Comparison of ENCODE assay signal across 9 mouse cellular contexts in the genomic region with DNA sequence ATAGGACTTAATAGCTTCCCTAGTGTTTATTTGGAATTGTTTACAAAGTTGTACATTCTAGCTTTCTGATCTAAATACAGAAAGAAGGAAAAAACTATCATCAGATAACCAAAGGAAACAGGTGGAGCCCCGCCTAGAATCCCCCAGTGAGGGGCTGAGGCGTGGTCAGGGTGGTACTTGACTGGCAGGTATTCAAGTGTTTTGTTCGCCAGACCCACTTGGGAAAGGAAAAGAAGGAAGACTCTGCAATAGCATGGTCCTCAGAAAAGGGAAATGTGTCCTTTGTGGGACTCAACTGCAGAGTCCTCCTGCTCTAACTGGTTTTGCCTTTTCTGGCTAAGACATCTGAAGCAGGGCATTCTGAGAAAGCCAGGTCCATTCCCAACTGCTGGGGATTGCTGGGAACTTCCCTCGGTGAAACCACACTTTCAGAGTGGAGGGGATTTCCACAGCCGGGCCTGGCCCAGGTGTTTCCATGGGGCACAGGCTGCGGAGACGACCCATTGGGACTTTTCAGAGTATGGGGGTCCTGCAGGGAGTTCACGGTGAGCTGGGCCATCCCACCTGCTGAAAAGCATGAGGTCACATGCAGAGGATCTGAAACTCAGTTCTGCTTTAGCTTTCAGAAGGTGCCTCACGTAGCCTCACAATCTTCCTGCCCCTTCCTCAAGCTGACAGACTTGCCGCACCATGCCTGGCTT. TPM values are rescaled to one million over a fixed set of nuclear protein-coding genes. Genes with fewer than 3 reads are reported as not detected.
DNase-seq lines count a peak whose midpoint lies in the region; ATAC-seq lines count a peak whose summit lies in the region.
"Had no signal": no experiment of that assay in that cellular context is flagged by ENCODE, and none has a peak within 500 bp of the region (broad histone marks: within the 10 kb centered on the region; RNA-seq: fewer than 3 reads in every experiment).

No protein-coding gene starts in this region.

- no peaks in the 10 kb centered on the region for H3K27me3 ChIP-seq in heart, embryonic 15.5 days
- no peaks in the 10 kb centered on the region for H3K27me3 ChIP-seq in limb, embryonic 12.5 days
- no peaks in the 10 kb centered on the region for H3K27me3 ChIP-seq in neural tube, embryonic 15.5 days (replicated peaks)

- no peaks in the 10 kb centered on the region for H3K9me3 ChIP-seq in heart, embryonic 15.5 days (replicated peaks)
- no peaks in the 10 kb centered on the region for H3K9me3 ChIP-seq in limb, embryonic 12.5 days
- H3K9me3 ChIP-seq in neural tube, embryonic 15.5 days (replicated peaks): no peaks in the 10 kb centered on the region

- no peak overlapping the region for H3K4me2 ChIP-seq in heart, embryonic 15.5 days
- H3K4me2 ChIP-seq in limb, embryonic 12.5 days: no peak overlapping the region
- H3K4me2 ChIP-seq in neural tube, embryonic 15.5 days: no peak overlapping the region

- H3K4me1 ChIP-seq in heart, embryonic 15.5 days (replicated peaks): peaks cover 49% of the 10 kb centered on the region
- peaks cover 15% of the 10 kb centered on the region for H3K4me1 ChIP-seq in limb, embryonic 12.5 days (replicated peaks)
- H3K4me1 ChIP-seq in neural tube, embryonic 15.5 days: peaks cover 27% of the 10 kb centered on the region

- H3K9ac ChIP-seq in heart, embryonic 15.5 days: no peak overlapping the region
- peak overlapping the region; percentile 45; the same call in 1 of the 2 replicates for H3K9ac ChIP-seq in limb, embryonic 12.5 days (replicated peaks)
- H3K9ac ChIP-seq in neural tube, embryonic 15.5 days (replicated peaks): no peak overlapping the region

- H3K36me3 ChIP-seq in heart, embryonic 15.5 days: 0 out of 2 replicates have a peak, but pooled peaks cover 5% of the 10 kb centered on the region
- peaks cover 47% of the 10 kb centered on the region for H3K36me3 ChIP-seq in limb, embryonic 12.5 days
- H3K36me3 ChIP-seq in neural tube, embryonic 15.5 days: peaks cover 21% of the 10 kb centered on the region

- H3K4me3 ChIP-seq in heart, embryonic 15.5 days: no peak overlapping the region
- no peak overlapping the region for H3K4me3 ChIP-seq in limb, embryonic 12.5 days (replicated peaks)
- H3K4me3 ChIP-seq in neural tube, embryonic 15.5 days (replicated peaks): no peak overlapping the region

- no peak for ATAC-seq in heart, embryonic 15.5 days (replicated peaks; ENCODE audit: insufficient number of reproducible peaks, insufficient read depth, low FRiP score, low read depth)
- ATAC-seq in limb, embryonic 12.5 days (ENCODE audit: insufficient number of reproducible peaks, insufficient read depth, low FRiP score, low TSS enrichment, low read depth): no peak
- no peak for ATAC-seq in neural tube, embryonic 15.5 days (ENCODE audit: low FRiP score)
- ATAC-seq in cerebellum, adult (ENCODE audit: insufficient number of reproducible peaks, low FRiP score, low TSS enrichment): no peak

- peak overlapping the region; percentile 53 for H3K27ac ChIP-seq in heart, embryonic 15.5 days
- H3K27ac ChIP-seq in limb, embryonic 12.5 days: peak overlapping the region; percentile 35; the same call in 1 of the 2 replicates
- H3K27ac ChIP-seq in neural tube, embryonic 15.5 days (replicated peaks): peak overlapping the region; percentile 41; the same call in 1 of the 2 replicates

- WGBS in heart, embryonic 15.5 days: 62% methylated on average over 10 of the region's 10 CpGs
- 76% methylated on average over 10 of the region's 10 CpGs for WGBS in limb, embryonic 12.5 days
- 71% methylated on average over 10 of the region's 10 CpGs for WGBS in neural tube, embryonic 15.5 days

- no peak for DNase-seq in heart, adult 8-10 months (ENCODE audit: low spot score)
- peak; percentile 78 for DNase-seq in CD4-positive, CD25-positive, alpha-beta regulatory T cell, adult 2 months (ENCODE audit: low read depth, low spot score)
- no peak for DNase-seq in cerebellum, postnatal 25 days
- DNase-seq in gastrocnemius, postnatal 10 days: no peak
- DNase-seq: cerebellum, adult 11-12 months had no signal

RNA-seq across cellular contexts. Expression of a gene that starts 5.8 kb away (rescaled TPM):
- 22.1 and 33.6 TPM in 2 replicates for polyA plus RNA-seq in heart, embryonic 15.5 days (2015; fragmentation: Nextera tagmentation; extraction: Ambion mirVana)
- total RNA-seq in heart, adult 8-10 months (2022): 1 to 10 TPM; 3.8 to 6.0 (median 5.4) TPM
- 51.1 and 51.7 TPM in 2 replicates for polyA plus RNA-seq in limb, embryonic 12.5 days (2016; fragmentation: Nextera tagmentation; extraction: Ambion mirVana)
- 53.0 and 58.8 TPM in 2 replicates for polyA plus RNA-seq in neural tube, embryonic 15.5 days (2015; fragmentation: Nextera tagmentation; extraction: Ambion mirVana)
- 10 to 100 TPM in 1 of 2 experiments, 1 to 10 TPM in 1; 8.6 to 13.1 TPM for total RNA-seq in gastrocnemius, postnatal 10 days (2021)

RNA-seq across cellular contexts. Expression of a gene that starts 6.0 kb away (rescaled TPM):
- polyA plus RNA-seq in heart, embryonic 15.5 days (2015; fragmentation: Nextera tagmentation; extraction: Ambion mirVana): 10.4 and 14.6 TPM in 2 replicates
- 1 to 10 TPM; 2.2 to 5.3 (median 3.6) TPM for total RNA-seq in heart, adult 8-10 months (2022)
- 12.5 and 16.5 TPM in 2 replicates for polyA plus RNA-seq in limb, embryonic 12.5 days (2016; fragmentation: Nextera tagmentation; extraction: Ambion mirVana)
- 43.3 and 46.8 TPM in 2 replicates for polyA plus RNA-seq in neural tube, embryonic 15.5 days (2015; fragmentation: Nextera tagmentation; extraction: Ambion mirVana)
- total RNA-seq in gastrocnemius, postnatal 10 days (2021): 1 to 10 TPM; 4.3 to 6.1 TPM

RNA-seq across cellular contexts. Expression of a gene that starts 18.0 kb away (rescaled TPM):
- 70.8 and 99.5 TPM in 2 replicates for polyA plus RNA-seq in heart, embryonic 15.5 days (2015; fragmentation: Nextera tagmentation; extraction: Ambion mirVana)
- total RNA-seq in heart, adult 8-10 months (2022): 100 to 1,000 TPM; 197 to 243 (median 216) TPM
- 122 and 124 TPM in 2 replicates for polyA plus RNA-seq in limb, embryonic 12.5 days (2016; fragmentation: Nextera tagmentation; extraction: Ambion mirVana)
- 56.2 and 70.3 TPM in 2 replicates for polyA plus RNA-seq in neural tube, embryonic 15.5 days (2015; fragmentation: Nextera tagmentation; extraction: Ambion mirVana)
- 100 to 1,000 TPM; 142 to 160 TPM for total RNA-seq in gastrocnemius, postnatal 10 days (2021)

RNA-seq across cellular contexts. Expression of a gene that starts 39.1 kb away (rescaled TPM):
- polyA plus RNA-seq in heart, embryonic 15.5 days (2015; fragmentation: Nextera tagmentation; extraction: Ambion mirVana): 45.4 and 64.8 TPM in 2 replicates
- total RNA-seq in heart, adult 8-10 months (2022): 10 to 100 TPM; 44.0 to 52.5 (median 48.5) TPM
- 95.8 and 102 TPM in 2 replicates for polyA plus RNA-seq in limb, embryonic 12.5 days (2016; fragmentation: Nextera tagmentation; extraction: Ambion mirVana)
- 91.9 and 92.1 TPM in 2 replicates for polyA plus RNA-seq in neural tube, embryonic 15.5 days (2015; fragmentation: Nextera tagmentation; extraction: Ambion mirVana)
- total RNA-seq in gastrocnemius, postnatal 10 days (2021): 10 to 100 TPM; 39.9 to 40.3 TPM

RNA-seq across cellular contexts. Expression of a gene that starts 46.1 kb away (rescaled TPM):
- 45.0 and 51.4 TPM in 2 replicates for polyA plus RNA-seq in heart, embryonic 15.5 days (2015; fragmentation: Nextera tagmentation; extraction: Ambion mirVana)
- total RNA-seq in heart, adult 8-10 months (2022): 10 to 100 TPM; 41.2 to 44.5 (median 43.4) TPM
- 73.8 and 76.8 TPM in 2 replicates for polyA plus RNA-seq in limb, embryonic 12.5 days (2016; fragmentation: Nextera tagmentation; extraction: Ambion mirVana)
- polyA plus RNA-seq in neural tube, embryonic 15.5 days (2015; fragmentation: Nextera tagmentation; extraction: Ambion mirVana): 108 and 115 TPM in 2 replicates
- 10 to 100 TPM; 27.7 to 37.1 TPM for total RNA-seq in gastrocnemius, postnatal 10 days (2021)
